Mouse (Mus musculus): ENCODE data around the gene Gpr162. TPM values are rescaled to one million over a fixed set of nuclear protein-coding genes. Genes with fewer than 3 reads are reported as not detected.

Gene Gpr162
- polyA plus RNA-seq, 1 experiment = 117 TPM

GRCm38 (mm10) chr6:124856916-124857839 lies 6.6 kb downstream of the Gpr162 start, which contains the start of gene P3h3:
Gene P3h3, minus strand, starts transcription at chr6:124857752.
- TF ChIP-seq POLR2A (IDR thresholded peaks at IDR 0.05; ENCODE audit: borderline replicate concordance, extremely low read depth, insufficient read depth, insufficient read length, poor library complexity, severe bottlenecking) = peak; percentile 14
- TF ChIP-seq CTCF (IDR thresholded peaks at IDR 0.05; ENCODE audit: borderline replicate concordance, extremely low read depth, insufficient read depth, insufficient read length) = peak; percentile 78

GRCm38 (mm10) chr6:124856321-124856720 lies 7.5 kb downstream of the Gpr162 start:
- peak; percentile 87 for DNase-seq (ENCODE audit: low read depth)
- TF ChIP-seq CTCF (IDR thresholded peaks at IDR 0.05; ENCODE audit: borderline replicate concordance, extremely low read depth, insufficient read depth, insufficient read length) = no peak
- no peak for TF ChIP-seq POLR2A (IDR thresholded peaks at IDR 0.05; ENCODE audit: borderline replicate concordance, extremely low read depth, insufficient read depth, insufficient read length, poor library complexity, severe bottlenecking)

More at GRCm38 (mm10) chr6:124856916-124857839, 6.6 kb downstream of the Gpr162 start, which contains the start of gene P3h3:
- peak; percentile 94 for DNase-seq (ENCODE audit: low read depth)

- no peak for DNase-seq (ENCODE audit: low read depth)
- TF ChIP-seq POLR2A (IDR thresholded peaks at IDR 0.05; ENCODE audit: borderline replicate concordance, extremely low read depth, insufficient read depth, insufficient read length, poor library complexity, severe bottlenecking) (no peak), CTCF (IDR thresholded peaks at IDR 0.05; ENCODE audit: borderline replicate concordance, extremely low read depth, insufficient read depth, insufficient read length) (no peak)
These were observed 9.1 kb downstream of the Gpr162 start for GRCm38 (mm10) chr6:124854647-124855046.

- DNase-seq (ENCODE audit: low read depth) = no peak
- TF ChIP-seq POLR2A (IDR thresholded peaks at IDR 0.05; ENCODE audit: borderline replicate concordance, extremely low read depth, insufficient read depth, insufficient read length, poor library complexity, severe bottlenecking) (no peak), CTCF (IDR thresholded peaks at IDR 0.05; ENCODE audit: borderline replicate concordance, extremely low read depth, insufficient read depth, insufficient read length) (no peak)
These were observed 13.2 kb downstream of the Gpr162 start for GRCm38 (mm10) chr6:124850535-124850934.

- DNase-seq (ENCODE audit: low read depth) = peak; percentile 97
- TF ChIP-seq POLR2A (IDR thresholded peaks at IDR 0.05; ENCODE audit: borderline replicate concordance, extremely low read depth, insufficient read depth, insufficient read length, poor library complexity, severe bottlenecking) (no peak), CTCF (IDR thresholded peaks at IDR 0.05; ENCODE audit: borderline replicate concordance, extremely low read depth, insufficient read depth, insufficient read length) (peak; percentile 97)
These were observed 16.5 kb downstream of the Gpr162 start for GRCm38 (mm10) chr6:124847305-124847704.

- peak; percentile 53 for DNase-seq (ENCODE audit: low read depth)
- TF ChIP-seq CTCF (IDR thresholded peaks at IDR 0.05; ENCODE audit: borderline replicate concordance, extremely low read depth, insufficient read depth, insufficient read length) (no peak), POLR2A (IDR thresholded peaks at IDR 0.05; ENCODE audit: borderline replicate concordance, extremely low read depth, insufficient read depth, insufficient read length, poor library complexity, severe bottlenecking) (no peak)
These were observed 23.3 kb downstream of the Gpr162 start, which contains the start of gene Gnb3 for GRCm38 (mm10) chr6:124840241-124841167. Gene Gnb3, minus strand, starts transcription at chr6:124840275.

GRCm38 (mm10) chr6:124839805-124840204 lies 24.0 kb downstream of the Gpr162 start:
- peak; percentile 30 for DNase-seq (ENCODE audit: low read depth)
- TF ChIP-seq POLR2A (IDR thresholded peaks at IDR 0.05; ENCODE audit: borderline replicate concordance, extremely low read depth, insufficient read depth, insufficient read length, poor library complexity, severe bottlenecking) (no peak), CTCF (IDR thresholded peaks at IDR 0.05; ENCODE audit: borderline replicate concordance, extremely low read depth, insufficient read depth, insufficient read length) (no peak)

- no peak for TF ChIP-seq POLR2A (IDR thresholded peaks at IDR 0.05; ENCODE audit: borderline replicate concordance, extremely low read depth, insufficient read depth, insufficient read length, poor library complexity, severe bottlenecking)
- TF ChIP-seq CTCF (IDR thresholded peaks at IDR 0.05; ENCODE audit: borderline replicate concordance, extremely low read depth, insufficient read depth, insufficient read length) = no peak
- no peak for DNase-seq (ENCODE audit: low read depth)
These were observed 27.4 kb downstream of the Gpr162 start for GRCm38 (mm10) chr6:124836411-124836810.

- DNase-seq (ENCODE audit: low read depth) = no peak
- TF ChIP-seq CTCF (IDR thresholded peaks at IDR 0.05; ENCODE audit: borderline replicate concordance, extremely low read depth, insufficient read depth, insufficient read length) (no peak), POLR2A (IDR thresholded peaks at IDR 0.05; ENCODE audit: borderline replicate concordance, extremely low read depth, insufficient read depth, insufficient read length, poor library complexity, severe bottlenecking) (no peak)
These were observed 28.3 kb downstream of the Gpr162 start for GRCm38 (mm10) chr6:124835531-124835930.

GRCm38 (mm10) chr6:124834512-124835081 lies 29.2 kb downstream of the Gpr162 start:
- DNase-seq (ENCODE audit: low read depth) = no peak
- no peak for TF ChIP-seq CTCF (IDR thresholded peaks at IDR 0.05; ENCODE audit: borderline replicate concordance, extremely low read depth, insufficient read depth, insufficient read length)
- TF ChIP-seq POLR2A (IDR thresholded peaks at IDR 0.05; ENCODE audit: borderline replicate concordance, extremely low read depth, insufficient read depth, insufficient read length, poor library complexity, severe bottlenecking) = no peak
